Mouse (Mus musculus): ENCODE measurements at regions not wholly inside any gene's neighbourhood (a gene's known extent, or its start where the extent isn't known, plus 50 kb on each side); places are given as distances from the start of the nearest gene placed in this dataset.
A peak's percentile ranks its signal among the peaks of the same experiment; 100 is the strongest.

DNA sequence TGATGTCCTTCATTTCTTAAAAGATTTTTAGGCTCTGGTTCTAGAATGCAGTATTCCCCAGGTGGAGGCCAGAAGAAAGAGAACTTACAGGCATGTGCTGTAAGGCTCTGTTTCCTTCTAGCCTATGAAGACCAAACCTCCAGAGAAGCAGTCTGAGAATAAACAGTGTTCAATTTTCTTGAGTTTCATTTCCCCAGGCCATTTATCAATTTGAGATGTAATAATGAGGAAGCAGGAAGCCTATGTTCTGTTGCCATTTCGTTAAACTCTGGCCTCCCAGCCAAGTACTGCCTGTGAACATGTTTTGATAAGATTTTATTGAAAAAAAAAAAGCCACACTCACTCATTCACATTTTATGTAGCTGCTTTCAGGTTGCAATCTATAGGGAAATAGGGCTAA is 347.7 kb upstream of the Agtr1b start:
- Histone ChIP-seq H3K4me3 (ENCODE audit: low read depth, low read length) (no peak overlapping the region), H3K36me3 (ENCODE audit: control insufficient read depth, insufficient read depth) (no peaks in the 10 kb centered on the region), H3K9ac (ENCODE audit: low read depth, low read length) (no peak overlapping the region), H3K4me1 (replicated peaks; ENCODE audit: control insufficient read depth, insufficient read depth, low read length) (no peaks in the 10 kb centered on the region), H3K27ac (ENCODE audit: low read depth, low read length) (no peak overlapping the region), H3K9me3 (ENCODE audit: control insufficient read depth) (0 out of 2 replicates have a peak, but pooled peaks cover 4% of the 10 kb centered on the region), H3K27me3 (replicated peaks; ENCODE audit: control insufficient read depth, insufficient read depth, low read length) (no peaks in the 10 kb centered on the region), H3K4me2 (replicated peaks; ENCODE audit: low read depth) (no peak overlapping the region)
- no peak for ATAC-seq
- no peak for TF ChIP-seq CTCF (IDR thresholded peaks at IDR 0.05; ENCODE audit: low read depth)
- 31% methylated on average over 1 of the region's 1 CpGs for WGBS

DNA sequence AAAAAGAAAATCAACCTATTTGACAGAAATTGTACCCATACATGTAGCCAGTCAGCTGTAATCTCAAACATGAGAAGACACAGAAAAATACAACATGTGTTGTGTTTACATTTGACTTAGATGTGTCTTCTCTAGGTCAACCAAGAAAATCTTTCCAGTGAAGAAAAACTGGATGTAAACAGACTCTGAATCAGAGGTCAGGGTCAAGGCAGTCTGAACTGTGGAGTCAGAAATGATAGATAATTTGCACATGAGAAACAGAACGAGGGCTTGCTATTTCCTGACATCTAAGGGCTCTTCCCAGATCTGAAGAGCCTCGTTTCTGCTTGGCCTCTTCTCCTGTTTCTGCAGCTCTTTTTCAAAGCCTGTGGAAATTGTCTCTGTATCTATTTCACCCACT is 342.7 kb upstream of the Agtr1b start:
- no peaks in the 10 kb centered on the region for H3K36me3 ChIP-seq (ENCODE audit: control insufficient read depth, insufficient read depth)
- no peak overlapping the region for H3K27ac ChIP-seq (ENCODE audit: low read depth, low read length)
- no peak for ATAC-seq

DNA sequence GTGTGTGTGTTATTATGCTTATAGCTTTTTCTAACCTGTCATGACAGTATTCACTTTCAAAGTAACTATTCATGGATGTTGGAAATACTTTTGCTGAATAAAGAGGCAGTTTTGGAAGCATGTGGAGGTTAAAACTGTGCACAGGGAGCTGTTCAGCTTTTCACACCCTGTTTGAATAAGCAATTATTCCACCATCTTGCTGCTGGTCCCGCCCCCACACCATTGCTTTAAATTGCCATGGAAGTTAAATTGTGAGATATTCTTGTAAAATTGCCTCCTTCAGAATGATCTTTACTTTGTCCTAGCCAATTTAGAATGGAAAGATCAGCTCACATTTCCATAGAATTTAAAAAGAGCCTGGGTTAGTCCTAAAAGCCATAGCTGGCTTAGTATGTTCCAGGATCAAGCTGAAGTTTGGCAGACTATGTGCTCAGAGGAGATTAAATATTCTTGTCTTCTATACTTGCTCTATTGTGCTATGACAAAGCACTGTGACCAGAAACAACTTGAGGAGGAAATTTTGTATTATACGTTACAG is 328.4 kb upstream of the Agtr1b start:
- H3K36me3 ChIP-seq (ENCODE audit: control insufficient read depth, insufficient read depth): no peaks in the 10 kb centered on the region

More for the DNA sequence above, 342.7 kb upstream of the Agtr1b start:
- Histone ChIP-seq H3K4me3 (ENCODE audit: low read depth, low read length) (no peak overlapping the region), H3K27me3 (replicated peaks; ENCODE audit: control insufficient read depth, insufficient read depth, low read length) (no peaks in the 10 kb centered on the region), H3K4me2 (replicated peaks; ENCODE audit: low read depth) (no peak overlapping the region), H3K4me1 (replicated peaks; ENCODE audit: control insufficient read depth, insufficient read depth, low read length) (no peaks in the 10 kb centered on the region), H3K9ac (ENCODE audit: low read depth, low read length) (no peak overlapping the region), H3K9me3 (ENCODE audit: control insufficient read depth) (no peaks in the 10 kb centered on the region)
- no peak for TF ChIP-seq CTCF (IDR thresholded peaks at IDR 0.05; ENCODE audit: low read depth)
- WGBS: 30% methylated on average over 2 of the region's 2 CpGs

DNA sequence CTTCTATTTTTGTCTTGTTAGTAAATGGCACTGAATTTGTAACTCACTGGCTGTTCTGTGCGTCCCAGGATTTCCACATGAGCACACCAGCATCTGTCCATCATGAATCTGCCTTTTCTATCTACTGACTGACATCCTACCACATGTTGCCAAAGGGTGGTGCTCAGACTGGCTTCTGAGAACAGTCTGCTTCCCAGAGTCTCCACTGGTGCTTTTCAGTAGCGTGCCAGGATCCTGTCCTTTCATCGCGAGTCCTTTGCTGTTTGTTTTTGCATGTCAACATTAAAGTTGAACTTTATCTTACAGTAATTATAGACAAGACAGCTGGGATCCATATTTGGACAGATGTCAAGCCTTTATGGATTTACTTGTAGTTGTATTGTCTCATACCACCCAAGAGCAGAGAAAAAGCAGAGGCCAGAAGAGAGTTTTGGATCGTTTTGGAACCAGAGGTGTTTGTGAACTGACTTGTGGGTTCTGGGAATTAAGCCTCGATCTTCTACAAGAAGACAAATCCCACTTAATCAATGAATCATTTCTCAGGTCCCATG is 314.0 kb upstream of the Agtr1b start:
- no peaks in the 10 kb centered on the region for H3K27me3 ChIP-seq (replicated peaks; ENCODE audit: control insufficient read depth, insufficient read depth, low read length)
- no peak overlapping the region for H3K9ac ChIP-seq (ENCODE audit: low read depth, low read length)
- no peaks in the 10 kb centered on the region for H3K9me3 ChIP-seq (ENCODE audit: control insufficient read depth)
- H3K4me2 ChIP-seq (replicated peaks; ENCODE audit: low read depth): no peak overlapping the region
- no peak overlapping the region for H3K27ac ChIP-seq (ENCODE audit: low read depth, low read length)
- H3K36me3 ChIP-seq (ENCODE audit: control insufficient read depth, insufficient read depth): no peaks in the 10 kb centered on the region
- TF ChIP-seq CTCF (IDR thresholded peaks at IDR 0.05; ENCODE audit: low read depth): no peak
- ATAC-seq: no peak
- 75% methylated on average over 6 of the region's 6 CpGs for WGBS
- no peaks in the 10 kb centered on the region for H3K4me1 ChIP-seq (replicated peaks; ENCODE audit: control insufficient read depth, insufficient read depth, low read length)
- H3K4me3 ChIP-seq (ENCODE audit: low read depth, low read length): no peak overlapping the region

More for the DNA sequence above, 328.4 kb upstream of the Agtr1b start:
- H3K9me3 ChIP-seq (ENCODE audit: control insufficient read depth): no peaks in the 10 kb centered on the region
- no peak overlapping the region for H3K9ac ChIP-seq (ENCODE audit: low read depth, low read length)
- H3K4me3 ChIP-seq (ENCODE audit: low read depth, low read length): no peak overlapping the region
- H3K27me3 ChIP-seq (replicated peaks; ENCODE audit: control insufficient read depth, insufficient read depth, low read length): no peaks in the 10 kb centered on the region
- ATAC-seq: no peak
- 89% methylated on average over 2 of the region's 2 CpGs for WGBS
- no peak for TF ChIP-seq CTCF (IDR thresholded peaks at IDR 0.05; ENCODE audit: low read depth)
- no peak overlapping the region for H3K4me2 ChIP-seq (replicated peaks; ENCODE audit: low read depth)
- no peaks in the 10 kb centered on the region for H3K4me1 ChIP-seq (replicated peaks; ENCODE audit: control insufficient read depth, insufficient read depth, low read length)
- no peak overlapping the region for H3K27ac ChIP-seq (ENCODE audit: low read depth, low read length)

DNA sequence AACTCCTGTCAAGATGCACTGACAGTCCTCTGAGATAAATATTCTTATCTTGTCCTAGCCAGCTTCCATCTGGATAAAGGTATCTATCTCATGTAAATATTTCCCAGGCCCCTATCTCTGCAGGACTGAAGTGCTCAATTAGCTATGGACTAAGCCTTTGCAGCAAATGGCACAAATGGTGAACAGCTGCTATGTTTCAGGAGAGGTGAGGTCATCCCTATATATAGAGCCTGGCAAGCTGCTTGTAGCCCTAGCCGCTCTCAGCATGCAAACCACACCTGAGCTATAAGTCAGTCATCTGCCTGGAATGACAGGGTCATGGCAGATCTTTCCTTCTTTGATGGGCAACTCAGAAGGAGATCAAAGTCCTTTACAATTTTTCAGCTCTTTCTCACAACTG is 294.9 kb upstream of the Agtr1b start:
- no peak overlapping the region for H3K4me3 ChIP-seq (ENCODE audit: low read depth, low read length)
- 39% methylated on average over 1 of the region's 1 CpGs for WGBS
- H3K9ac ChIP-seq (ENCODE audit: low read depth, low read length): no peak overlapping the region
- no peaks in the 10 kb centered on the region for H3K9me3 ChIP-seq (ENCODE audit: control insufficient read depth)
- no peak overlapping the region for H3K27ac ChIP-seq (ENCODE audit: low read depth, low read length)
- no peaks in the 10 kb centered on the region for H3K27me3 ChIP-seq (replicated peaks; ENCODE audit: control insufficient read depth, insufficient read depth, low read length)
- no peaks in the 10 kb centered on the region for H3K4me1 ChIP-seq (replicated peaks; ENCODE audit: control insufficient read depth, insufficient read depth, low read length)
- H3K36me3 ChIP-seq (ENCODE audit: control insufficient read depth, insufficient read depth): no peaks in the 10 kb centered on the region
- no peak for TF ChIP-seq CTCF (IDR thresholded peaks at IDR 0.05; ENCODE audit: low read depth)
- no peak for ATAC-seq
- no peak overlapping the region for H3K4me2 ChIP-seq (replicated peaks; ENCODE audit: low read depth)

DNA sequence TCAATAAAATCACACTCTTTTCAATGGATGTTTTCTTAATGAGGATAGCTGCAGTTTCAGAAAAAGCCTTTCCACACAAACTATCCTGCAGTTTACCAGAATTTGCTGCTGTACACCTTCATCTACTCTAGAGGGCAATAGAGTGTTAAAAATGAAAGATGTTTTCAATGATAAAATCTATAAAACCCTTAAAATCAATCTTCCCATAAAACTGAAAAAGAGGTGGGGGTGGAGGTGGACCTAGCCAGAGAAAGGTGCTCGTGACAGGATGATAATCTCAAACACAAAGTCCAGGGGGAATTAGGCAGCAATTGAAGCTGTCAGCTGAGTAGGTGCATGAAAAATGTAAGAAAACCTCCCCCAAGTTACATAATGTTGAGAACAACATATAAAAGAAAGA is 288.4 kb upstream of the Agtr1b start:
- H3K27me3 ChIP-seq (replicated peaks; ENCODE audit: control insufficient read depth, insufficient read depth, low read length): no peaks in the 10 kb centered on the region
- H3K9me3 ChIP-seq (ENCODE audit: control insufficient read depth): no peaks in the 10 kb centered on the region
- H3K9ac ChIP-seq (ENCODE audit: low read depth, low read length): no peak overlapping the region
- H3K27ac ChIP-seq (ENCODE audit: low read depth, low read length): no peak overlapping the region
- TF ChIP-seq CTCF (IDR thresholded peaks at IDR 0.05; ENCODE audit: low read depth): peak; percentile 74
- no peak overlapping the region for H3K4me3 ChIP-seq (ENCODE audit: low read depth, low read length)
- no peaks in the 10 kb centered on the region for H3K36me3 ChIP-seq (ENCODE audit: control insufficient read depth, insufficient read depth)
- H3K4me1 ChIP-seq (replicated peaks; ENCODE audit: control insufficient read depth, insufficient read depth, low read length): no peaks in the 10 kb centered on the region
- no peak for ATAC-seq
- H3K4me2 ChIP-seq (replicated peaks; ENCODE audit: low read depth): no peak overlapping the region
- 3% methylated on average over 1 of the region's 1 CpGs for WGBS
